Mouse (Mus musculus): Measurements from ENCODE around the gene Rps15. TPM values are rescaled to one million over a fixed set of nuclear protein-coding genes. Genes with fewer than 3 reads are reported as not detected.

Rps15 gene
- total and polyA plus RNA-seq, 3 experiments = 2,279 to 5,342 (median 2,739) TPM

DNA sequence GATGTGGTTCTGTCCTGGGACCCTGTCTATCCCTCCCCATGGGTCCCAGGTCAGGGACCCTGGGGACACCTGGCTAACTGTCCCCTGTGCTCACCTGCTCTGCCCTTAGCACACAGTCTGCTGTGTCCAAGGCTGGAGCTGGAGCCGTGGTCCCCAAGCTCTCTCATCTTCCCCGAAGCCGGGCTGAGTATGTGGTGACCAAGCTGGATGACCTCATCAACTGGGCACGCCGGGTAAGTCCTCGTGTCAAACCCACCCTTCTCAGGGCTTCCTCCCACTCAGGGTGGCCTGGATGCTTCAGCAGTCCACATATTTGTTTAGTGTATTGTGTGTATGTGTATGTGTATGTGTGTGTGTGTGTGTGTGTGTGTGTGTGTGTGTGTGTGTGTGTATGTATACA lies 38.7 kb upstream of the Rps15 start:
- dilution Hi-C loops (cut with MboI; ENCODE audit: extremely low pct_ligation_motif_present, extremely low pct_unique_long_range_greater_than_20kb, low sequenced_read_pairs) = no loop called here
- H3K79me2 ChIP-seq (replicated peaks; ENCODE audit: control insufficient read depth, extremely low read depth, insufficient read depth, poor library complexity, severe bottlenecking) = peaks cover 21% of the 10 kb centered on the region
- no peak overlapping the region for H3K9ac ChIP-seq (ENCODE audit: insufficient read depth, low read depth)
- H3K4me1 ChIP-seq (ENCODE audit: control insufficient read depth in 1 of 2, insufficient read depth in 2 of 2) = peaks cover 4 to 27% of the 10 kb centered on the region in 2 experiments
- peaks cover 60 to 80% of the 10 kb centered on the region in 2 experiments for H3K36me3 ChIP-seq (replicated peaks in 1 of 2; ENCODE audit: control insufficient read depth in 1 of 2, insufficient read depth in 1 of 2, low read length in 1 of 2)
- TF ChIP-seq EP300 (IDR thresholded peaks at IDR 0.05; ENCODE audit: low read length) = no peak
- TF ChIP-seq MEF2A (IDR thresholded peaks at IDR 0.05; ENCODE audit: borderline replicate concordance, low read depth, low read length) = no peak
- TF ChIP-seq CHD2 (IDR thresholded peaks at IDR 0.05; ENCODE audit: low read length) = no peak
- no peak for TF ChIP-seq POLR2A (IDR thresholded peaks at IDR 0.05; ENCODE audit: low read depth, low read length)
- TF ChIP-seq SIN3A (IDR thresholded peaks at IDR 0.05; ENCODE audit: low read length) = no peak
- TF ChIP-seq IRF4 (IDR thresholded peaks at IDR 0.05; ENCODE audit: low read depth, low read length) = no peak
- TF ChIP-seq NELFE (IDR thresholded peaks at IDR 0.05; ENCODE audit: low read depth, low read length) = no peak
- no peak for TF ChIP-seq ELF1 (IDR thresholded peaks at IDR 0.05; ENCODE audit: low read depth, low read length)
- no peak for TF ChIP-seq USF2 (conservative IDR thresholded peaks at IDR 0.05; ENCODE audit: low read depth, low read length)
- no peak for TF ChIP-seq ZNF384 (IDR thresholded peaks at IDR 0.05; ENCODE audit: low read depth, low read length)
- no peak for TF ChIP-seq HCFC1 (IDR thresholded peaks at IDR 0.05; ENCODE audit: low read depth, low read length)
- no peak for TF ChIP-seq NRF1 (IDR thresholded peaks at IDR 0.05; ENCODE audit: low read depth, low read length)
- no peak for TF ChIP-seq PAX5 (IDR thresholded peaks at IDR 0.05; ENCODE audit: low read length)
- no peak for TF ChIP-seq ZMIZ1 (IDR thresholded peaks at IDR 0.05; ENCODE audit: low read depth, low read length)
- TF ChIP-seq USF1 (IDR thresholded peaks at IDR 0.05; ENCODE audit: low read depth, low read length) = no peak
- TF ChIP-seq SMC3 (IDR thresholded peaks at IDR 0.05; ENCODE audit: low read depth, low read length) = no peak
- no peaks in the 10 kb centered on the region for H3K27me3 ChIP-seq (replicated peaks)
- no peak overlapping the region for H3K27ac ChIP-seq (ENCODE audit: insufficient read depth, low read depth)
- DNase-seq (ENCODE audit: extremely low read depth) = no peak
- no peak overlapping the region for H3K4me3 ChIP-seq (replicated peaks in 1 of 3; ENCODE audit: low read depth in 2 of 3, low read length in 2 of 3, poor library complexity in 1 of 3)
- no peaks in the 10 kb centered on the region for H3K9me3 ChIP-seq (replicated peaks; ENCODE audit: low read length)
- no peak overlapping the region for H3K4me2 ChIP-seq (ENCODE audit: insufficient read depth, low read depth, poor library complexity, severe bottlenecking)
- in situ Hi-C loops (cut with MboI; ENCODE audit: low pct_ligation_motif_present, low pct_unique_long_range_greater_than_20kb, low sequenced_read_pairs) = no loop called here

DNA sequence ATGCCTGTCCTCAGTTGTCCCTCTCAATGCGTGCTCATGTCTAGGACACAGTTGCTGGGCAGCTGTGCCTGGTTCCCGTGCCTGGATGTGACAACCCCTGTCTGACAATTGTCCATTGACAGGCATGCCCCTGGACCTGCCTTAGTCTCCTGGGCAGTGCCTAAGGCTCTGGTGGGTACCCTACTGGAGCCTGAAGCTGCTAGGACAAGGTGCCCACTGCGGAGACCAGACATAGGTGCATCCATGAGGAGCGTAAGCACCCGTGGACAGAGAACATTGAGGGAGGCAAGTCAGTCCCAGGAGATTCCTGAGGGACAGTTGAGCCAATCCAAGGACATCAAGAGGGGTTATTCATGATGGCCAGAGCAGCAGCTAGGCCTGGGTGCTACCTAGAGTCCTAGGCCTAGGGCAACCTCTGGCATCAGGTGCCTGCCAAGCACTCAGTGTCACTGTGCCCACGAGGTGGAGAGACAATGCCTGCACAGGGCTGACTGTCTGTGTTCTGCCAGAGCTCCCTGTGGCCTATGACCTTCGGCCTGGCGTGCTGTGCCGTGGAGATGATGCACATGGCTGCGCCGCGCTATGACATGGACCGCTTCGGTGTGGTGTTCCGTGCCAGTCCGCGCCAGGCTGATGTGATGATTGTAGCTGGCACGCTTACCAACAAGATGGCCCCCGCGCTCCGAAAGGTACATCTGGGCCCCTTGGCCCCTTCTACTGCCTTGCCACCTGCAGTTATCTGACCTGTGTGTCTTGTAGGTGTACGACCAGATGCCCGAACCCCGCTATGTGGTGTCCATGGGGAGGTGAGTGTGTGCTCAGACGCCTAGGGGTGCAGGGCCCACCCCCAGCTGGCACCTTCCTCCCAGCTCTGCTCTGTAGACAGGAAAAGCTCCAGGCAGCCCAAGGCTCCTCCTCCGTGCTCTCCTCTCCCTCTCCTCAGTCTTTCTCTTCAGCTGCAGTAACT lies 37.6 kb upstream of the Rps15 start:
- no peak overlapping the region for H3K9ac ChIP-seq (ENCODE audit: insufficient read depth, low read depth)

More for the DNA sequence above, 37.6 kb upstream of the Rps15 start:
- H3K27ac ChIP-seq (ENCODE audit: insufficient read depth, low read depth) = no peak overlapping the region
- no peaks in the 10 kb centered on the region for H3K9me3 ChIP-seq (replicated peaks; ENCODE audit: low read length)
- dilution Hi-C loops (cut with MboI; ENCODE audit: extremely low pct_ligation_motif_present, extremely low pct_unique_long_range_greater_than_20kb, low sequenced_read_pairs) = no loop called here
- no peak for TF ChIP-seq ZMIZ1 (IDR thresholded peaks at IDR 0.05; ENCODE audit: low read depth, low read length)
- no peak for TF ChIP-seq E2F4 (IDR thresholded peaks at IDR 0.05; ENCODE audit: insufficient replicate concordance, low read depth, low read length)
- TF ChIP-seq ETS1 (conservative IDR thresholded peaks at IDR 0.05; ENCODE audit: low read depth, low read length) = no peak
- peaks cover 4 to 27% of the 10 kb centered on the region in 2 experiments for H3K4me1 ChIP-seq (ENCODE audit: control insufficient read depth in 1 of 2, insufficient read depth in 2 of 2)
- in situ Hi-C loops (cut with MboI; ENCODE audit: low pct_ligation_motif_present, low pct_unique_long_range_greater_than_20kb, low sequenced_read_pairs) = no loop called here
- no peak overlapping the region for H3K4me3 ChIP-seq (replicated peaks in 1 of 3; ENCODE audit: low read depth in 2 of 3, low read length in 2 of 3, poor library complexity in 1 of 3)
- peaks cover 20% of the 10 kb centered on the region for H3K79me2 ChIP-seq (replicated peaks; ENCODE audit: control insufficient read depth, extremely low read depth, insufficient read depth, poor library complexity, severe bottlenecking)
- DNase-seq (ENCODE audit: extremely low read depth) = no peak
- peaks cover 68 to 91% of the 10 kb centered on the region in 2 experiments for H3K36me3 ChIP-seq (replicated peaks in 1 of 2; ENCODE audit: control insufficient read depth in 1 of 2, insufficient read depth in 1 of 2, low read length in 1 of 2)
- H3K4me2 ChIP-seq (ENCODE audit: insufficient read depth, low read depth, poor library complexity, severe bottlenecking) = no peak overlapping the region
- H3K27me3 ChIP-seq (replicated peaks) = no peaks in the 10 kb centered on the region
